Mouse (Mus musculus): Measurements from ENCODE around the gene Clca2. TPM values are rescaled to one million over a fixed set of nuclear protein-coding genes. Genes with fewer than 3 reads are reported as not detected.
"Not testable (repeated sequence)": the region's sequence is repeated elsewhere in the genome, so short reads cannot be mapped to it uniquely, and the experiment has no call there.

Clca2 gene
- polyA plus RNA-seq, 1 experiment, result not detected

GRCm38 (mm10) chr3:145087857-145088598 is 11.2 kb downstream of the Clca2 start:
- DNase-seq (ENCODE audit: extremely low spot score in 1 of 2, low spot score in 1 of 2), result no peak

GRCm38 (mm10) chr3:145086180-145086579 is 13.1 kb downstream of the Clca2 start:
- no peak for DNase-seq (ENCODE audit: extremely low spot score in 1 of 2, low spot score in 1 of 2)

DNA sequence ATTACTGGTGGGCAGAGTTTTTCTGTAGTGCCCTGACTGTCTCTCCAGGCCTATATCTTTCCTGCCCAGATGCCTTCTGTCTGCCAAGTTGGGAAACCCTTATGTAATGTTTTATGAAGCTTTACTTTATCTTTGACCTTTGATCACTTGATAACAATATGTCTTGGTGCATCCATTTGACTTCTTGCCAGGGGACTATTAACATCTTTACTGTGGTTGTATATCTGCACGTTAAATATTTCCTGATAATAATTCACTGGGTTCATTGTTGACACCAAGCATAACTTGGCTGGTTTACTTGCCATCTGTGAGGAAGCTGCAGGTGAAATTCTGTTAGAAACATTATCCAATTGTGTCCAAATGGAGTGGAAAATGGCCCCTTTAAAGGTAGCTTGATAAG is 16.2 kb downstream of the Clca2 start:
- DNase-seq (ENCODE audit: extremely low spot score in 1 of 2, low spot score in 1 of 2), result no peak

- DNase-seq (ENCODE audit: extremely low spot score in 1 of 2, low spot score in 1 of 2), result no peak
Observed at GRCm38 (mm10) chr3:145080904-145081303, 18.3 kb downstream of the Clca2 start.

GRCm38 (mm10) chr3:145078405-145078804 is 20.8 kb downstream of the Clca2 start:
- no peak for DNase-seq (ENCODE audit: extremely low spot score in 1 of 2, low spot score in 1 of 2)

GRCm38 (mm10) chr3:145072339-145072738 is 26.9 kb downstream of the Clca2 start:
- no peak for DNase-seq (ENCODE audit: extremely low spot score in 1 of 2, low spot score in 1 of 2)

DNA sequence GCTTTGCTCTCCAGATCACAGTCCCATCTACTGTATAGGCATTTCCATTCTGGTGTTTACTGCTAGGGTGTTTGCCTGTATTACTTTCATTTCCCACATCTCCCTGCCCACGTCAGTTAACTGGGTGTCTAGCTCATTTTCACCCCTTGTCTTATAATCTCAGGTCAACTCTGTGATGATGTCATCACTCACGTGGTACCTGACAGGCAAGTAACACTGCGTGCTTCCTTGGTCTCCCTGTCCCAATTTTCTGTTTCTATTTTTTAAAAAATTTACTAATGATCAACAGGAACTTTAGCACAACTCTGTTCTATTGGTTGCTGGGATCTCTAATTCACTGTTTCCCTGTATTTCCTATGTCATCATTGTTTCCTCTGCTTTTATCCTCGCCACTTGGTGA is 30.3 kb downstream of the Clca2 start:
- no peak for DNase-seq (ENCODE audit: extremely low spot score in 1 of 2, low spot score in 1 of 2)

DNA sequence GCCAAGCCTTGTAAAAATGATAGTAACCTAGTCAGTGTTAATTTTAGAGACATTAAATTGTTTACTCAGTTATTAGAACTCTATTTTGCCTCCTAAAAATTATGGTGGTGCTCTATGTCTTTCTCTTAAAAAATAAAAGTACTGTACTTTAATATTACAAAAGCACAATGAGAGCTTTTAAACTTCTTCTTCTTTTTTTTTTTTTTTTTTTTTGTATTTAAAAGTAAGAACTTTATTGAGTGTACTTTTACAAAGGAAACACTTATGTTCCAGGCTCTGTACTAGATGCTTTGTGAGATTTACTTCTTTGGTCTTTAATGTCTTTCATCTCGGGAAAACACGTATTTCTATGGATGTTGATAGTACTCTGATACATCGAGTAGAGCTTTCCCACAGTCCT is 44.1 kb downstream of the Clca2 start:
- not testable (repeated sequence) for DNase-seq (ENCODE audit: extremely low spot score in 1 of 2, low spot score in 1 of 2)

DNA sequence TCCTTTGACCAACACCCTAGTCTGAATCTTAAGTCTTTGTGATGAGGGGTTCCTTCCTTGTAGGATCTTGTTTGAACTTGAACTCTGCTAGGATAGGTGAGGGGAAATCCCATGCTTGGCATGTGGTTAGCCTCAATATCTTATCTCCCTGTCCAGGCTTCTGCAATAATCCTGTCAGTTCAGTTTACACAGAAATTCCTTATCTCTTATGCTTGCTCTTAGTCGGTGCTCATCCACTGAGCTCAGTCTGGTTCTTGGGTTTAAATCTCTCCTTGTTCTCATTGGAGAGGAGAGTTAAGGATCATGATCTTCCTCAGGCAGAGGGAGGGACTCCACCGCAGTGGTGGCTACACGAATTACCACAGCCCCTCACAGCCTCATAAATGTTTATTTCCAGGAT is 49.4 kb downstream of the Clca2 start:
- no peak for DNase-seq (ENCODE audit: extremely low spot score in 1 of 2, low spot score in 1 of 2)

GRCm38 (mm10) chr3:145038813-145039212 is 60.4 kb downstream of the Clca2 start:
- no peak for DNase-seq (ENCODE audit: extremely low spot score in 1 of 2, low spot score in 1 of 2)

DNA sequence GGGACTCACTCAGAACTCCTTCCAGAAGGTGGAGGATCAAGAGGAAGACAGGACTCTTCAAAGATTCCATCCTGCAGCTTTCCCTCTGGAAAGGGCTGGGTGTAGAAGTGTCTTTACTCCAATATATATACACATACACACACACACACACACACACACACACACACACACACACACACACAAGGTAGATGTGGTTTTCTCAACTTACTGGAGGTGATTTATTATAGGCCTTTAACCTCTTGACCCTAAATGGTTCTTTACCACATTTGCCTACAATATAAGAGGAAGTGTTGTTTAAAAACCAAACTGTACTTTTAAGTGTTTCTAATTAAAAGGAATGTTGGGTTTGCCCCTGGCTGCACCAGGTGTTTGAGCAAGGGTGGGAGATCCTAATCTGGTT is 66.6 kb downstream of the Clca2 start, which contains the start of gene Clca1:
Gene Clca1, minus strand, starts transcription at position 101 of the 400 bp plus-strand sequence.
- no peak for DNase-seq (ENCODE audit: extremely low spot score in 1 of 2, low spot score in 1 of 2)

GRCm38 (mm10) chr3:145028036-145028435 is 71.2 kb downstream of the Clca2 start:
- no peak for DNase-seq (ENCODE audit: extremely low spot score in 1 of 2, low spot score in 1 of 2)

DNA sequence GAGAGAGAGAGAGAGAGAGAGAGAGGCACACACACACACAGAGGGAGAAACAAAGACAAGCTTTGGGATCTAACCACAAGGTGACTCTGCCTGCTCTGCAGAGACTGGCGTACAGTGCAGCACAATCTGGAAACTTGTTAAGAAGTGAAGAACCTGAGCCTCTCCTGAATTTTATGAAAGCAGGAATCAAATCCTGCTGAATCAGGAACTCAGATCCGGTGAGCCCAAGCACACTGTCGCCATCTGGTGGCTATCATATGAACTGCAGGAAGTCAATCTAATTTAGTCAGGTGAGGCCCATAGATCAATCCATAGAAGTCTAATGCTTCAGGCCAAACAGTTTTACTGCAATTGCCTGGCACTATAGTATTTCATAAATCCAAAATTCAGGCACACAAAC is 72.5 kb downstream of the Clca2 start:
- DNase-seq (ENCODE audit: extremely low spot score in 1 of 2, low spot score in 1 of 2), result peak; percentile 21 to 80

Other genes with a start within 250 kb of the Clca2 start
- 0.02 TPM in 1 of 2 replicates, not detected in the other for gene Clca4b, start 166.9 kb downstream of the Clca2 start, polyA plus RNA-seq (2012; rRNA removed)
- gene Clca4a, start 124.4 kb downstream of the Clca2 start, polyA plus RNA-seq (2012; rRNA removed), result not detected in 2 replicates
- 0.08 TPM in 1 of 2 replicates, not detected in the other for gene Clca1, start 66.7 kb downstream of the Clca2 start, polyA plus RNA-seq (2012; rRNA removed)
- 17.1 and 17.9 TPM in 2 replicates for gene Odf2l, start 19.1 kb upstream of the Clca2 start, polyA plus RNA-seq (2012; rRNA removed)
- gene Col24a1, start 193.0 kb upstream of the Clca2 start, polyA plus RNA-seq (2012; rRNA removed), result 20.0 TPM in 2 replicates

Data from frontal cortex, adult 2 months (tissue).